Mouse (Mus musculus): Measurements from ENCODE around the gene Sh3bp5.

DNA sequence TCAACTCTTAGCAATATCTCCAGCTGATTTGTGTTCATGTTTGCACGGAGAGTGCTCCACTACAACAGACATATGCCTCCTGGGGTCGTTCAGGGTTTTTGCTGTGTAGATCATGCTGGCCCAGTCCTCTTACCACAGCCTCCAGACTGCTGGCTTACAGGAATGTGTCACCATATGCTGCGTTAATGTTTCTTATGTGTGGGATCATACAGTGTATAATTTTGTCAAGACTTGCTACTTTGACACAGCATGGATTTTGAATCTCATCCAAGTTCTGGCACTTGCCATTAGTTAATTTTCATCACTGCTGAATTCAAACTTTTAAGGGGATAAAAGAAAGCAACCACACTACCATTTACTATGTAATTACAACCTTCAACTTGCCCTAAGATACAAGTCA is 100.1 kb downstream of the Sh3bp5 start:
- no peak for TF ChIP-seq POLR2A (IDR thresholded peaks at IDR 0.05; ENCODE audit: control insufficient read depth in 1 of 2, insufficient read depth in 1 of 2, low read depth in 1 of 2, low read length in 2 of 2, poor library complexity in 1 of 2)
- TF ChIP-seq ELF1 (IDR thresholded peaks at IDR 0.05; ENCODE audit: low read depth, low read length): no peak

Measured in MEL (cell line).